Comparison of ENCODE assay signal across 9 mouse cellular contexts in the genomic region with DNA sequence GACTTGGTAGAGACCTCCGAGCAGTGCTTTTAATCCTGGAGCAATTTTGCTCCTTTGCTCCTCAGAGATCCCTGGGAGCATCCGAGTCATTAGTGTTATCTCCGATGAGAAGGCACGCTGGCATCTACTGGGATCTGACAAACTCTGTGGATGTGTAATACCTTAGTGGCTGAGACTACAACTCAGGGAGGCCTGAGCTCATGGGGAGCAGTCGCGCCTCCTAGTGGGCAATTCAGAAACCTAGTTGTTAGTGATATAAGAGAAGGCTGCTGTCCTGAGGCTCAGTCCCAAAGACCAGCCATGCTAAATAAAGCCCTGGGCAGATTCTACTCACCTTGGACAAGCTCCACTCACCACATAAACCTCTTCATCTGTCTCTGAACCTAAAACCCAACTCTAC. TPM values are rescaled to one million over a fixed set of nuclear protein-coding genes. Genes with fewer than 3 reads are reported as not detected.
DNase-seq lines count a peak whose midpoint lies in the region; ATAC-seq lines count a peak whose summit lies in the region.
"Had no signal": no experiment of that assay in that cellular context is flagged by ENCODE, and none has a peak within 500 bp of the region (broad histone marks: within the 10 kb centered on the region; RNA-seq: fewer than 3 reads in every experiment).

No protein-coding gene starts in this region.

- no peak overlapping the region for H3K9ac ChIP-seq in forebrain, embryonic 14.5 days (ENCODE audit: low read length)
- H3K9ac ChIP-seq in forebrain, embryonic 13.5 days: no peak overlapping the region
- H3K9ac ChIP-seq: midbrain, embryonic 12.5 days had no signal

- DNase-seq in forebrain, embryonic 14.5 days (ENCODE audit: low spot score): peak; percentile 48
- peak; percentile 9 for DNase-seq in ovary, adult 18-20 months (ENCODE audit: low spot score)
- no peak for DNase-seq in ovary, postnatal 36 days (ENCODE audit: low spot score)
- DNase-seq in forelimb bud, embryonic 11.5 days (ENCODE audit: low read depth, low spot score): peak; percentile 42
- peak; percentile 49 for DNase-seq in lung, postnatal 25 days (ENCODE audit: low spot score)
- DNase-seq in urinary bladder, postnatal 25 days (ENCODE audit: low spot score): no peak
- no peak for DNase-seq in right cerebral cortex, adult 18-20 months

- H3K4me3 ChIP-seq in forebrain, embryonic 14.5 days (ENCODE audit: low read depth, low read length): no peak overlapping the region
- H3K4me3 ChIP-seq in forebrain, embryonic 13.5 days: no peak overlapping the region
- H3K4me3 ChIP-seq: midbrain, embryonic 12.5 days had no signal

- H3K27me3 ChIP-seq in forebrain, embryonic 14.5 days (replicated peaks; ENCODE audit: control insufficient read depth, insufficient read depth, low read length): no peaks in the 10 kb centered on the region
- no peaks in the 10 kb centered on the region for H3K27me3 ChIP-seq in forebrain, embryonic 13.5 days
- H3K27me3 ChIP-seq: midbrain, embryonic 12.5 days had no signal

- no peaks in the 10 kb centered on the region for H3K36me3 ChIP-seq in forebrain, embryonic 14.5 days (ENCODE audit: control insufficient read depth, insufficient read depth, low read length)
- H3K36me3 ChIP-seq in forebrain, embryonic 13.5 days (ENCODE audit: poor library complexity, severe bottlenecking): no peaks in the 10 kb centered on the region
- H3K36me3 ChIP-seq: midbrain, embryonic 12.5 days had no signal

- H3K4me1 ChIP-seq in forebrain, embryonic 14.5 days (ENCODE audit: control insufficient read depth, insufficient read depth, low read length): no peaks in the 10 kb centered on the region
- peaks cover 14% of the 10 kb centered on the region for H3K4me1 ChIP-seq in forebrain, embryonic 13.5 days

- H3K4me2 ChIP-seq in forebrain, embryonic 14.5 days (ENCODE audit: low read length): no peak overlapping the region
- H3K4me2 ChIP-seq in forebrain, embryonic 13.5 days: no peak overlapping the region
- H3K4me2 ChIP-seq: midbrain, embryonic 12.5 days had no signal

- H3K27ac ChIP-seq in forebrain, embryonic 14.5 days (ENCODE audit: low read depth, low read length): no peak overlapping the region
- no peak overlapping the region for H3K27ac ChIP-seq in forebrain, embryonic 13.5 days
- H3K27ac ChIP-seq: midbrain, embryonic 12.5 days had no signal

- peak; percentile 55; the same call in 1 of the 2 replicates for ATAC-seq in forebrain, embryonic 14.5 days
- no peak for ATAC-seq in forebrain, embryonic 13.5 days

- WGBS in forebrain, embryonic 14.5 days: 63% methylated on average over 6 of the region's 6 CpGs
- whole genome bisulfite sequencing in forebrain, embryonic 13.5 days: 58% methylated on average over 6 of the region's 6 CpGs

- no peaks in the 10 kb centered on the region for H3K9me3 ChIP-seq in forebrain, embryonic 14.5 days (replicated peaks; ENCODE audit: control insufficient read depth, low read length)
- H3K9me3 ChIP-seq in forebrain, embryonic 13.5 days (replicated peaks): no peaks in the 10 kb centered on the region
- H3K9me3 ChIP-seq: midbrain, embryonic 12.5 days had no signal

RNA-seq across cellular contexts. Expression of gene Pam, which starts 23.4 kb away (rescaled TPM):
- polyA plus RNA-seq in forebrain, embryonic 14.5 days (2014; fragmentation: Nextera tagmentation; extraction: Ambion mirVana): 41.7 and 48.0 TPM in 2 replicates
- polyA plus RNA-seq in forebrain, embryonic 13.5 days (2015; fragmentation: Nextera tagmentation; extraction: Ambion mirVana): 39.1 and 49.8 TPM in 2 replicates

Comparison
In these comparisons a context has a peak if more than half of its experiments do, and no peak if none do; other contexts are left out.
1. DNase-seq: peak in forebrain, embryonic 14.5 days (single experiment), ovary, adult 18-20 months (single experiment), forelimb bud, embryonic 11.5 days (single experiment) and lung, postnatal 25 days (single experiment); none in ovary, postnatal 36 days (single experiment), urinary bladder, postnatal 25 days (single experiment) and right cerebral cortex, adult 18-20 months (single experiment).